Mouse (Mus musculus): ENCODE results near the gene Ppia. TPM values are rescaled to one million over a fixed set of nuclear protein-coding genes. Genes with fewer than 3 reads are reported as not detected.
"Not testable (repeated sequence)": the region's sequence is repeated elsewhere in the genome, so short reads cannot be mapped to it uniquely, and the experiment has no call there.

Gene Ppia
- polyA plus RNA-seq (2015; fragmentation: Nextera tagmentation; extraction: Ambion mirVana) = 5,895 and 6,298 TPM in 2 replicates

- peaks cover 10% of the 10 kb centered on the region; the same call in 1 of the 2 replicates for H3K4me1 ChIP-seq (replicated peaks)
- no peaks in the 10 kb centered on the region for H3K27me3 ChIP-seq (replicated peaks)
- WGBS = 8% methylated on average over 21 of the region's 21 CpGs
- peak within 1 kb of the TSS; percentile 89 for H3K4me3 ChIP-seq (replicated peaks)
- H3K4me2 ChIP-seq (replicated peaks) = peak within 1 kb of the TSS; percentile 89
- H3K9me3 ChIP-seq = no peaks in the 10 kb centered on the region
- peak within 1 kb of the TSS; percentile 98 for H3K27ac ChIP-seq
- ATAC-seq = peak; percentile 69
- H3K9ac ChIP-seq = peak within 1 kb of the TSS; percentile 96
- H3K36me3 ChIP-seq = peaks cover 4% of the 10 kb centered on the region
Observed at GRCm38 (mm10) chr11:6414751-6415550, at the start of gene Ppia. Ppia (plus strand) TSS chr11:6415443.

GRCm38 (mm10) chr11:6365885-6366284 lies 49.4 kb upstream of the Ppia start:
- H3K27me3 ChIP-seq (replicated peaks) = no peaks in the 10 kb centered on the region
- H3K36me3 ChIP-seq = no peaks in the 10 kb centered on the region
- H3K4me1 ChIP-seq (replicated peaks) = 0 out of 2 replicates have a peak, but pooled peaks cover 4% of the 10 kb centered on the region
- WGBS = 18% methylated on average over 11 of the region's 11 CpGs
- H3K27ac ChIP-seq = no peak overlapping the region
- no peak overlapping the region for H3K4me3 ChIP-seq (replicated peaks)
- no peak overlapping the region for H3K4me2 ChIP-seq (replicated peaks)
- H3K9ac ChIP-seq = no peak overlapping the region
- ATAC-seq = peak; percentile 86
- H3K9me3 ChIP-seq = no peaks in the 10 kb centered on the region

- H3K27me3 ChIP-seq (replicated peaks) = no peaks in the 10 kb centered on the region
- no peaks in the 10 kb centered on the region for H3K36me3 ChIP-seq
- H3K9me3 ChIP-seq = no peaks in the 10 kb centered on the region
- peak; percentile 46; the same call in 1 of the 2 replicates for ATAC-seq
- 0 out of 2 replicates have a peak, but pooled peaks cover 4% of the 10 kb centered on the region for H3K4me1 ChIP-seq (replicated peaks)
- peak overlapping the region; percentile 9; the same call in 1 of the 2 replicates for H3K27ac ChIP-seq
- 56% methylated on average over 6 of the region's 6 CpGs for WGBS
- no peak overlapping the region for H3K4me3 ChIP-seq (replicated peaks)
- H3K9ac ChIP-seq = no peak overlapping the region
- no peak overlapping the region for H3K4me2 ChIP-seq (replicated peaks)
Observed at GRCm38 (mm10) chr11:6366434-6366833, 48.8 kb upstream of the Ppia start.

GRCm38 (mm10) chr11:6367156-6367555 lies 48.1 kb upstream of the Ppia start:
- no peak overlapping the region for H3K9ac ChIP-seq
- H3K27ac ChIP-seq = no peak overlapping the region
- H3K36me3 ChIP-seq = no peaks in the 10 kb centered on the region
- no peak overlapping the region for H3K4me3 ChIP-seq (replicated peaks)
- no peak for ATAC-seq
- H3K9me3 ChIP-seq = no peaks in the 10 kb centered on the region
- H3K4me2 ChIP-seq (replicated peaks) = no peak overlapping the region
- 56% methylated on average over 4 of the region's 4 CpGs for WGBS
- H3K27me3 ChIP-seq (replicated peaks) = no peaks in the 10 kb centered on the region
- H3K4me1 ChIP-seq (replicated peaks) = 0 out of 2 replicates have a peak, but pooled peaks cover 4% of the 10 kb centered on the region

GRCm38 (mm10) chr11:6367986-6368385 lies 47.3 kb upstream of the Ppia start:
- H3K9me3 ChIP-seq; H3K4me1 ChIP-seq (replicated peaks); H3K9ac ChIP-seq; ATAC-seq; H3K4me2 ChIP-seq (replicated peaks); H3K27me3 ChIP-seq (replicated peaks); H3K36me3 ChIP-seq; H3K27ac ChIP-seq; H3K4me3 ChIP-seq (replicated peaks): not testable (repeated sequence)
- 70% methylated on average over 5 of the region's 5 CpGs for WGBS

GRCm38 (mm10) chr11:6371376-6372155 lies 43.7 kb upstream of the Ppia start:
- 82% methylated on average over 11 of the region's 11 CpGs for WGBS
- Histone ChIP-seq H3K27me3 (replicated peaks) (no peaks in the 10 kb centered on the region), H3K27ac (no peak overlapping the region), H3K4me3 (replicated peaks) (no peak overlapping the region), H3K36me3 (no peaks in the 10 kb centered on the region), H3K9me3 (no peaks in the 10 kb centered on the region), H3K4me2 (replicated peaks) (no peak overlapping the region), H3K9ac (no peak overlapping the region), H3K4me1 (replicated peaks) (no peaks in the 10 kb centered on the region)
- ATAC-seq = no peak

GRCm38 (mm10) chr11:6372784-6373183 lies 42.5 kb upstream of the Ppia start:
- H3K27ac ChIP-seq = no peak overlapping the region
- 89% methylated on average over 9 of the region's 9 CpGs for WGBS
- H3K9me3 ChIP-seq = no peaks in the 10 kb centered on the region
- no peaks in the 10 kb centered on the region for H3K4me1 ChIP-seq (replicated peaks)
- H3K4me3 ChIP-seq (replicated peaks) = no peak overlapping the region
- H3K4me2 ChIP-seq (replicated peaks) = no peak overlapping the region
- H3K36me3 ChIP-seq = no peaks in the 10 kb centered on the region
- no peak for ATAC-seq
- no peak overlapping the region for H3K9ac ChIP-seq
- H3K27me3 ChIP-seq (replicated peaks) = no peaks in the 10 kb centered on the region

GRCm38 (mm10) chr11:6380916-6381315 lies 34.3 kb upstream of the Ppia start:
- Histone ChIP-seq H3K9me3 (no peaks in the 10 kb centered on the region), H3K9ac (no peak overlapping the region), H3K4me1 (replicated peaks) (no peaks in the 10 kb centered on the region), H3K27ac (no peak overlapping the region), H3K36me3 (no peaks in the 10 kb centered on the region), H3K27me3 (replicated peaks) (no peaks in the 10 kb centered on the region), H3K4me3 (replicated peaks) (no peak overlapping the region), H3K4me2 (replicated peaks) (no peak overlapping the region)
- WGBS = 78% methylated on average over 6 of the region's 6 CpGs
- no peak for ATAC-seq

GRCm38 (mm10) chr11:6388126-6388725 lies 27.0 kb upstream of the Ppia start:
- Histone ChIP-seq H3K36me3 (no peaks in the 10 kb centered on the region), H3K4me3 (replicated peaks) (no peak overlapping the region), H3K9me3 (no peaks in the 10 kb centered on the region), H3K27me3 (replicated peaks) (no peaks in the 10 kb centered on the region), H3K4me2 (replicated peaks) (no peak overlapping the region), H3K9ac (no peak overlapping the region), H3K4me1 (replicated peaks) (peaks cover 13% of the 10 kb centered on the region), H3K27ac (peak overlapping the region; percentile 99)
- 89% methylated on average over 6 of the region's 6 CpGs for WGBS
- no peak for ATAC-seq

GRCm38 (mm10) chr11:6388726-6389413 lies 26.4 kb upstream of the Ppia start, which contains the start of gene Zmiz2:
Zmiz2 (plus strand) TSS chr11:6389074.
- Histone ChIP-seq H3K36me3 (no peaks in the 10 kb centered on the region), H3K9me3 (no peaks in the 10 kb centered on the region), H3K4me1 (replicated peaks) (peaks cover 14% of the 10 kb centered on the region), H3K4me3 (replicated peaks) (peak within 1 kb of the TSS; percentile 77), H3K9ac (peak within 1 kb of the TSS; percentile 82), H3K27ac (peak within 1 kb of the TSS; percentile 99), H3K27me3 (replicated peaks) (no peaks in the 10 kb centered on the region), H3K4me2 (replicated peaks) (peak within 1 kb of the TSS; percentile 77)
- peak; percentile 99 for ATAC-seq
- WGBS = 6% methylated on average over 56 of the region's 60 CpGs

- 2% methylated on average over 32 of the region's 43 CpGs for WGBS
- H3K4me3 ChIP-seq (replicated peaks) = peak overlapping the region; percentile 77
- H3K9ac ChIP-seq = peak overlapping the region; percentile 82
- H3K4me2 ChIP-seq (replicated peaks) = peak overlapping the region; percentile 77
- H3K27ac ChIP-seq = peak overlapping the region; percentile 99; the same call in 1 of the 2 replicates
- H3K9me3 ChIP-seq = no peaks in the 10 kb centered on the region
- H3K4me1 ChIP-seq (replicated peaks) = peaks cover 15% of the 10 kb centered on the region
- H3K27me3 ChIP-seq (replicated peaks) = no peaks in the 10 kb centered on the region
- H3K36me3 ChIP-seq = peaks cover 3% of the 10 kb centered on the region; the same call in 1 of the 2 replicates
- ATAC-seq = no peak
Observed at GRCm38 (mm10) chr11:6389483-6389921, 25.7 kb upstream of the Ppia start.
